Mouse (Mus musculus) midbrain, embryonic 10.5 days (tissue): ENCODE measurements around the gene Nthl1. TPM values are rescaled to one million over a fixed set of nuclear protein-coding genes. Genes with fewer than 3 reads are reported as not detected.
"Not testable (repeated sequence)": the region's sequence is repeated elsewhere in the genome, so short reads cannot be mapped to it uniquely, and the experiment has no call there.

ENCODE experiments used
- DNase-seq: peaks from one replicate; pipeline ENCODE4 v3.0.0-alpha.2; 2017; ENCODE audit warnings: low spot score
- H3K27ac ChIP-seq: fragments of 300-500 bp; sonication (generic); replicated peaks from 2 replicates; pipeline ENCODE4 v1.5.1; 2016; ENCODE audit warnings: mild to moderate bottlenecking
- H3K27me3 ChIP-seq: fragments of 300-500 bp; sonication (generic); 2 replicates; pipeline ENCODE4 v1.6.1; 2016; ENCODE audit warnings: low read depth, mild to moderate bottlenecking; ENCODE audit not compliant: poor library complexity, severe bottlenecking
- H3K36me3 ChIP-seq: fragments of 300-500 bp; sonication (generic); 2 replicates; pipeline ENCODE4 v1.6.1; 2016; ENCODE audit warnings: mild to moderate bottlenecking, moderate library complexity
- H3K4me1 ChIP-seq: fragments of 300-500 bp; sonication (generic); 2 replicates; pipeline ENCODE4 v1.6.1; 2016
- H3K4me3 ChIP-seq: fragments of 300-500 bp; sonication (generic); 2 replicates; pipeline ENCODE4 v1.5.1; 2016; ENCODE audit warnings: mild to moderate bottlenecking, moderate library complexity
- H3K9me3 ChIP-seq: fragments of 300-500 bp; sonication (generic); replicated peaks from 2 replicates; pipeline ENCODE4 v1.6.1; 2016; ENCODE audit warnings: mild to moderate bottlenecking
- WGBS: fragments of 180-500 bp; shearing (Covaris S2); methylation state at CpG from one replicate; pipeline ENCODE4 v1.1.7; 2016; 5-methylcytosine and 5-hydroxymethylcytosine counted together
- polyA plus RNA-seq: library from polyadenylated mRNA; unstranded; fragments of >200 nt; fragmentation: Nextera tagmentation; extraction: Ambion mirVana; gene quantifications from 2 replicates; pipeline ENCODE4 v1.2.1, GENCODE M21; 2016

Nthl1 gene
- polyA plus RNA-seq, 1 experiment from 2014 or later = 25.2 TPM

DNA sequence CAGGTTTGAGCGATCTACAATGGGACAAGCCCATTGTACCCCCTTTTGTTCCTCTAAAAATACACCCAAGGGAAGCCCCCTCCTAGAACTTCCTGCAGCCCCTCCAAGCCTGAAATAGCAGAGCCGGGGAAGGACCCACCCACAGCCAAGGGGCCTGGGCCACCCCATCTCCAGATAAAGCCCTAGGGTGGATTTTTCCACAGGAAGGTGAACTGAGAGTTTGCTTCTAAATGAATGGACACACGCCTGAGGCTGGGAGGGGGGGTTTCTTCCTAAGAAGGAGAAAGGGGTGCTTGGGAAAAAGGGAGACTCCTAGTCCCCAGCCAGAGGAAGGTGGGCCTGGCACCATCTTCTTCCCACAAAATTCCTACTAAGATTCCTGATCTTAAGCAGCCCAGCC, 13.4 kb downstream of the Nthl1 start:
- Histone ChIP-seq H3K27me3 (peaks cover 35% of the 10 kb centered on the region), H3K9me3 (no peaks in the 10 kb centered on the region), H3K36me3 (0 out of 2 replicates have a peak, but pooled peaks cover under 1% of the 10 kb centered on the region), H3K4me3 (0 out of 2 replicates have a peak overlapping the region, but pooled peaks have one; percentile 21), H3K4me1 (peaks cover 46% of the 10 kb centered on the region), H3K27ac (peak overlapping the region; percentile 72; the same call in 1 of the 2 replicates)
- no peak for DNase-seq
- WGBS = 83% methylated on average over 3 of the region's 3 CpGs

DNA sequence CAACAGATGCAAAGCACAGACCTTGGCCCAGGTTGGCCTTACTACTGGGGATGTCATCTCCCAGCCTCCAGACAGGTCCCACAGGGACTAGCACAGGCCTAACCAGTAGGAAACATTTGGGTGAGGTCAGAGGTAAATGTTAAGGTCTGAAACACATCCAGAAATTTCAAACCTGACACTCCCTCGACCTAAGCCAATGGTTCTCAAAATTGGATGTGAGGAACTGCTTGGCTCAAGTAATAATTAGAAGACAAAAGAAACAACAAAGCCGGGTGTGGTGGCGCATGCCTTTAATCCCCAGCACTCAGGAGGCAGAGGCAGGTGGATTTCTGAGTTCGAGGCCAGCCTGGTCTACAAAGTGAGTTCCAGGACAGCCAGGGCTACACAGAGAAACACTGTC, 13.9 kb downstream of the Nthl1 start:
- Histone ChIP-seq H3K4me3 (no peak overlapping the region), H3K36me3 (no peaks in the 10 kb centered on the region), H3K27me3 (peaks cover 40% of the 10 kb centered on the region), H3K4me1 (peaks cover 46% of the 10 kb centered on the region), H3K9me3 (no peaks in the 10 kb centered on the region), H3K27ac (0 out of 2 replicates have a peak overlapping the region, but pooled peaks have one; percentile 72)
- 87% methylated on average over 4 of the region's 4 CpGs for WGBS
- DNase-seq = no peak

DNA sequence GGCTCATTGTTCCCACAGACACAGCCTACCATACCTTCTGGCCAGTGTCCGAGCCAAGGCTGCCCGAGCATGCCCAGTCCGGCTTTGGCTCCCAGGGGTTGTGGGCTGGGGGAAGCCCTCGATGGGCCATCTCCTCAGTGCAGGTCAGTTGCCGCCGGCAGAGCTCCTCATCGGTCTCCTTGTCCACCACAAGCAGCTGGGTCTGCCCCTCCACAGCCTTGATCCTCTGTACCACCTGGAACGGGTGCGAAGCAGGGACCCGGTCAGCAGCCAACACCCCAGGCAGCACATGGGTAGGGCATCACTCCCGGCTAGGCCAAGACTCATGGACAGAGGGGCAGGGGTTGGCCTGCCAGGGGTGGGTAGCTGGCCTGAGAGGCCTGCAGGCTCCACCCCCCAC, 15.0 kb downstream of the Nthl1 start:
- Histone ChIP-seq H3K27ac (0 out of 2 replicates have a peak overlapping the region, but pooled peaks have one; percentile 14), H3K4me3 (peak overlapping the region; percentile 26; the same call in 1 of the 2 replicates), H3K27me3 (peaks cover 49% of the 10 kb centered on the region), H3K9me3 (no peaks in the 10 kb centered on the region), H3K4me1 (peaks cover 46% of the 10 kb centered on the region), H3K36me3 (no peaks in the 10 kb centered on the region)
- no peak for DNase-seq
- WGBS = 86% methylated on average over 11 of the region's 11 CpGs

DNA sequence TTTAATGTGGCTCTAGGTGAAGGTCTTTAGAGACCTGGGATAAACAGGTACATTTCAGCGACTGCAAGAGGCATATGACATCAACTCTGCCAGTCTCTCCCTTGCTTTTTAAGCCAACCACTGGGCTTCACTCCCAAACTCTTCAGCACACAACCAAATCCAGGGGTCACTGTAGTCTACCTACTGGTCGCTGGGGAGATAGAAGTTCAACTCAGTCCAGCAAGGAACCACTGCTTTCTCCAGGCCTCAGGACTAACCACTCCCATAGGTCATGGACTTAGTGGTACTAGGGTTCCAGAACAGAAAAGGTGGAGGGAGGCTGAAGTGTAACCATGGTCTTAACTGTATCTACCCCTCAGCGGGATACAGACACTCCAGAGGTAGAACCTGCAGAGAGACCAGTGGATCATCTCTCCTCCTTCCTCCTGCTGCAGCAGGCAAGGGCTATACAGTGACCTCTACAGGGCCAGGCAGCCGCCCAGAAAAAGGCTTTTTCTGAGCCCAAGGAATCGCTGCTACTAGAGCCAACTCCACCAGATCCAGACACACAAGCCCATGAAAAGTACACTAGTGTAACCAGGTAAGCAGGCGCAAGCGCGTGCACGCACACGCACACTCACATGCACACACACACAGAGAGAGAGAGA, 16.4 kb downstream of the Nthl1 start:
- Histone ChIP-seq H3K9me3 (no peaks in the 10 kb centered on the region), H3K27me3 (peaks cover 56% of the 10 kb centered on the region), H3K27ac (no peak overlapping the region), H3K4me1 (peaks cover 36% of the 10 kb centered on the region), H3K36me3 (no peaks in the 10 kb centered on the region), H3K4me3 (peak overlapping the region; percentile 77)
- WGBS = 72% methylated on average over 10 of the region's 10 CpGs
- no peak for DNase-seq

DNA sequence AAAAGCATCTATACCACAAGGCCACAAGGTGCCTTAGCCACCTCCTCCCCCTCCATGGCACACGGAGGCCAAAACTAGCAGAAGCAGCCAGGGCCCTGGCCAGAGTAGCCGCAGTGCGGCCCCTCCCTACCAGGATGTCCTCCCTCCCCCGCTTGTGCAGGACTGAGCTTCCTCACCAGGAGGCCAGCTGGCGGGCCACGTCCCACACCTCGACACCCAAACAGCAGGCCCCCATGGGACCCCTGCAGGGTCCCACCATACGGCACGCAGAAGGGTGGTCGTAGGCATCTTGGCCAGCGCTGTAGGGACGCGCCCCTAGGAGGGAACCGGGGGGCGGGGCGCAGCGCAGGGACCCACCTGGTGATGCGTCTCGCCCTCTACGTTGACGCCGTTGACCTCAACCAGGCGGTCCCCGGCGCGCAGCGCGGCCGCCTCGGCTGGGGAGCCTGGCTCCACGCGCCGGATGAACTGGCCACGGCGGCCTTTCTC, 17.1 kb downstream of the Nthl1 start:
- no peak for DNase-seq
- H3K36me3 ChIP-seq = no peaks in the 10 kb centered on the region
- H3K4me3 ChIP-seq = peak overlapping the region; percentile 77
- peaks cover 29% of the 10 kb centered on the region for H3K4me1 ChIP-seq
- WGBS = 1% methylated on average over 35 of the region's 35 CpGs
- no peaks in the 10 kb centered on the region for H3K9me3 ChIP-seq
- H3K27me3 ChIP-seq = peaks cover 61% of the 10 kb centered on the region
- peak overlapping the region; percentile 82 for H3K27ac ChIP-seq

DNA sequence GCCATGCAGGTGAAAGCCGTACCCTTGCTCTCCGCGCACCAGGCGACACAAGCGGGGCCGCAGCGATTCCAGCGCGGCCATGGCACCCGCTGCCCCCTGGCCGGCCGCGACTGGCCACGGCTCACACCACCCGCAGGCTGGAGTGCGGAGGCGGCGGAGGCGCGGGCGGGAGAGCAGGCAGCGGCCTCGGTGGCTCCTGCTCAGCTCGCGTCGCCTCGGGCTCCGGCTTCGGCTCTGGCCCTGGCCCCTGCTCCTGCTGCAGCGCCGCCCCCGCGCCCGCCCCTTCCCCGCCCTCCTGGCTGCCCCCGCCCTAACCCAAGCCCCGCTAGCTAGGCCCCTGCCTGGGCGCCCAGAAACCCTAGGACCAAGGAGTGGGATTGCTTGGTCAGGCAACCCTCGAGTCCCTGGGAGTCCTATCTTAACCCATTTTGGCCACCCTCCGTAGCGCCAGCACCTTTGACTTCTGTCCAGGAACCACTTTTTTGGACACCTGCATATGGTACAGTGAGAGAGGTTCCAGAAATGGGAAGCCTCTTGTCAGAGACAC, 17.7 kb downstream of the Nthl1 start, which contains the start of gene Slc9a3r2:
Gene Slc9a3r2, minus strand, starts transcription at position 258 of the 547 bp plus-strand sequence.
- no peaks in the 10 kb centered on the region for H3K9me3 ChIP-seq
- peaks cover 66% of the 10 kb centered on the region for H3K27me3 ChIP-seq
- H3K27ac ChIP-seq = peak within 1 kb of the TSS; percentile 82
- H3K4me3 ChIP-seq = peak within 1 kb of the TSS; percentile 77
- H3K36me3 ChIP-seq = no peaks in the 10 kb centered on the region
- under 1% methylated on average over 34 of the region's 41 CpGs for WGBS
- DNase-seq = peak; percentile 71
- H3K4me1 ChIP-seq = peaks cover 24% of the 10 kb centered on the region

DNA sequence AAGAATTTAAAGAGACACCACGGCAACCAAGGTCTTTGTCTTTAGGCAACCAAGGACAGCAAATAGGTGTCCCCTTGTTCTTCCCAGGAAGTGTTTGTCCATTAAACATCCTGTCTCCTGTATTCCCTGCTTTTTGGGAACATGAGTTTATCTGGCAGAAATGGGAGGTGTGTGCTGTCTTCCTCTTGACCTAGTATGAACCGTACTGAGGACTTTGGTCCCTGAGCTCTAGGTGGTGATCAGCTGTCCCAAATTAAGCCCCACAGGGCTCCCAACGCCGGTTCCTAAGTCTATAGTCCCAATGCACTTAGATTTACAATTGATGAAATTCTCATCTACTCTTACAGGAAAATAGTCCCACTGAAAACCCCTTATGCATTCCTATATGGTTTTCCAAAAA, 18.3 kb downstream of the Nthl1 start:
- DNase-seq = no peak
- WGBS = 72% methylated on average over 4 of the region's 4 CpGs
- H3K4me3 ChIP-seq = peak overlapping the region; percentile 77; the same call in 1 of the 2 replicates

DNA sequence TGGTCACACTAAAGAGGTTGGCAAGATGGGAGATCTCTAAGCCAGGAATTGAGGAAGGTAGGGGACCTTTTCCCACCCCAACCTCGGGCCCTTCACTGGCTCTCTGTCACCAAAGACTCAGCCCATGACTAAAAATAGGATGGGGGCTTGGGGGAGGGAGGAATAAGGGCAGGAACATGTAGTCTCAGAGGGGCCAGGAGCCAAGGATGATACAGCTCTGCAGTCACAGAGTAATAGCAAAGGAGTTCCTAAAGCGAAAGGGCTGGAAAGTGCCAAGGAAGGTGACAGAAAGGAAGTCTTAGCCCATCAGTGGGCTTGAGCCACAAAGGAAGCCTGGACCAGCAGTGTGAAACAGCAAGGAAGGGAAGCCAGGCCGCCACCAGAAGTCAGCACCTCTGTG, 19.4 kb downstream of the Nthl1 start:
- Histone ChIP-seq H3K4me3 (no peak overlapping the region), H3K4me1 (peaks cover 22% of the 10 kb centered on the region), H3K36me3 (no peaks in the 10 kb centered on the region), H3K9me3 (no peaks in the 10 kb centered on the region), H3K27ac (no peak overlapping the region), H3K27me3 (peaks cover 83% of the 10 kb centered on the region)
- DNase-seq = no peak
- WGBS = 80% methylated on average over 3 of the region's 3 CpGs

More for the DNA sequence above, 18.3 kb downstream of the Nthl1 start:
- no peaks in the 10 kb centered on the region for H3K36me3 ChIP-seq
- peaks cover 72% of the 10 kb centered on the region for H3K27me3 ChIP-seq
- H3K27ac ChIP-seq = no peak overlapping the region
- peaks cover 22% of the 10 kb centered on the region for H3K4me1 ChIP-seq
- no peaks in the 10 kb centered on the region for H3K9me3 ChIP-seq

DNA sequence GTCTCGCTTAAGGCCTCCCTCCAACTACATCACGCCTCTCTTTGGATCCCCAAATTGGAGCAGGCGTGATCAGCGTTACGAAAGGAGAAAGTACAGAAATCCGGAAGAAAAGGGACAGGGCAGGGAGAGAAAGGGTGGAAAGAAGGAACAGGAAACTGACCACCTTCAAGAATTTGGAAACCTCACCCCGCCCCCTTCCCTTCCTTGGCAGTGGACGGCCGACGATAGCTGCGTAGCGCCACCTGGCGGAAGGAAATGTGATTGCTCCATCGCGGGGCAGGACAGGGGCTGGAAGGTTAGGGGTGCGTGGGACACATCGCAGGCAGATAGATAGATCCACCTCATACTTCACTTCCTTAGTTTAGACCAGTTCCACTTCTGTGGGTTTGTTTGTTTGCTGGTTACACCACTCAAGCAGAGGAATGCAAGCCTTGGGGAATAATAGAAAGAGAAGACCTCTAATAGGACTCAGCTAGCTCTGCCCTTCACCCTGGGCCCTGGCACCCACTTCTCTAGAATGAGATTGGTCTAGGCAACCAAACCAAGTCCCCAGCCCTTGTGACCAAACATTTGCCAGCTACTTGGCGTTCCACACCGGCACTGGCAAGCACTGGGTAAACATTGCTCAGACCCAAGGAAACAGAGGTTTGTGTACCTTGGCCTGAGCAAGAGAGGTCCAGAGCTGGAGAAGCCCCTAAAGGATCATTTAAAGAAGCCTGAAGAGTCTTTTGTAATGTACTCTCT, 21.7 kb downstream of the Nthl1 start:
- WGBS = 6% methylated on average over 19 of the region's 19 CpGs
- peak; percentile 88 for DNase-seq
- Histone ChIP-seq H3K4me1 (peaks cover 36% of the 10 kb centered on the region), H3K9me3 (no peaks in the 10 kb centered on the region), H3K4me3 (peak overlapping the region; percentile 42), H3K27ac (0 out of 2 replicates have a peak overlapping the region, but pooled peaks have one; percentile 28), H3K36me3 (no peaks in the 10 kb centered on the region), H3K27me3 (peaks cover 88% of the 10 kb centered on the region)

DNA sequence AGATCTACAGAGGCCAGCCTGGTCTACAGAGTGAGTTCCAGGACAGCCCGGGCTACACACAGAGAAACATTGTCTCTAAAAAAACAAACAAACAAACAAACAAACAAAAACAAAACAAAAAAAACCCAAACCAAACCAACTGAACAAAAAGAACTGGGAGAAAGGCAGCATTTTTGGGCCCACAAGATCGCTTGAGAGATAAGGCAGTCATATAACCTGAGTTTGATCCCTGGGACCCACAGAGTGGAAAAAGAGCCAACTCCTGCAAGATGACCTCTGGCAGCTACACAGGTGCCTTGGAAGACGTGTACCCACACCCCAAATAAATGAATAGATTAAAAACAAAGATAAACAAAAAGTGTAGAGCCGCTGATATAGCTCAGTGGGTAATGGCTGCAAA, 22.5 kb downstream of the Nthl1 start:
- Histone ChIP-seq H3K36me3 (no peaks in the 10 kb centered on the region), H3K27me3 (peaks cover 88% of the 10 kb centered on the region)

DNA sequence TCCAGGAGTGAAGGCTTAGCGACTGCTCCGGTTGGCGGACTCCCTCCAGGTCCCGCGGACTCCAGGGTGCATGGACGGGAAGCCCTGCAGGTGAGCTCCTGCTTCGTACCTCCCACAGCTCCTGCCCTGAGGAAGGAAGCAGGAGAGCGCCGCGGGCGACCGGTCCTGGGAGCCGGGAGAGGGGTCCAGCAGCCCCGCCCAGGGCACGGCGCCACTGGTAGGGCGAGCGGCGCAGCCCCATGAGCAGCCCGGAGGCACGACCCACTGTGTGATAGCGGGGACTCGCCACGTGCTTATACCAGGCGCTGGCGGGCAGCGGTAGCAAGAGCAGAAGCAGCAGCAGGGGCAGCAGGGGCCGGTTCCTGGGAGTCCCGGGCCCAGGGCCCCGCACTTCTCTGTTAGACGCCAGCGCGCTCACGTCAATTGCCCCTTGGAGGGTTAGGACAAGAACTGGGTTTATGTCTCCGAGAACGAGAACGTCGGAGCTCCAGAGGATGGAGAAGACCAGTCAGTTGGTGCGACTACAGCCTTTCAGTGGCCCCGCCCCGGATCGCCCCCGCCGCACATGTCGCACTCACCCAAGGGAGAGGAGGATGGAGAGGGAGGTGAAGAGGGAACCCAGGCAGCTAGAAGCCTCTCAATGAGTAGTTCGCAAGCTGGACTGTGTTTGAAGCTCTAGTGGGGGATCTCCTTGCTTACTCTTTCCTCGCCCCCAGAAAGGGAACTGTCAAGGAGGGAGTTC, 25.7 kb downstream of the Nthl1 start, which contains the start of gene Npw:
Gene Npw, minus strand, starts transcription at position 441 of the 742 bp plus-strand sequence.
- peak; percentile 33 for DNase-seq
- Histone ChIP-seq H3K4me3 (peak within 1 kb of the TSS; percentile 58), H3K4me1 (peaks cover 22% of the 10 kb centered on the region), H3K36me3 (no peaks in the 10 kb centered on the region), H3K27ac (peak within 1 kb of the TSS; percentile 10; the same call in 1 of the 2 replicates), H3K27me3 (peaks cover 70% of the 10 kb centered on the region), H3K9me3 (no peaks in the 10 kb centered on the region)
- 2% methylated on average over 47 of the region's 47 CpGs for WGBS

More for the DNA sequence above, 22.5 kb downstream of the Nthl1 start:
- no peak overlapping the region for H3K27ac ChIP-seq
- no peak for DNase-seq
- no peak overlapping the region for H3K4me3 ChIP-seq
- no peaks in the 10 kb centered on the region for H3K9me3 ChIP-seq
- peaks cover 28% of the 10 kb centered on the region for H3K4me1 ChIP-seq
- WGBS = 79% methylated on average over 4 of the region's 4 CpGs

DNA sequence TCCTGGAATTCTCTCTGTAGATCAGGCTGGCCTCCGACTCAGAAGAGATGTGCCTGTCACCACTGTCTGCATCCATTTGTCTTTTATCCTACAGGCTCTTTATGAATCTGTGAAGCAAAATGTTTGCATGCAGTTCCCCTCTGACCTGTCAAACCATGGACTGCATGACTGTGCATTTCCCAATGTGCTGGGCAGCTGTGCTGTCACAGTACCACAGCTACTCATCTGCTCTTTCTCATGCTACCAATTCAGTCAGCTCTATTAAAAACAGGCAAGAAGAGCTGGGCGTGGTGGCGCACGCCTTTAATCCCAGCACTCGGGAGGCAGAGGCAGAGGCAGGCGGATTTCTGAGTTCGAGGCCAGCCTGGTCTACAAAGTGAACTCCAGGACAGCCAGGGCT, 34.5 kb downstream of the Nthl1 start:
- not testable (repeated sequence) for H3K27me3 ChIP-seq, H3K4me3 ChIP-seq, DNase-seq, H3K9me3 ChIP-seq, H3K27ac ChIP-seq, H3K36me3 ChIP-seq
- WGBS = 77% methylated on average over 7 of the region's 7 CpGs
- peaks cover 30% of the 10 kb centered on the region for H3K4me1 ChIP-seq
